Mouse (Mus musculus): ENCODE data around the gene Grin3b. TPM values are rescaled to one million over a fixed set of nuclear protein-coding genes. Genes with fewer than 3 reads are reported as not detected.

Gene Grin3b
- polyA plus RNA-seq, 1 experiment from 2014 or later, result 0.19 TPM

DNA sequence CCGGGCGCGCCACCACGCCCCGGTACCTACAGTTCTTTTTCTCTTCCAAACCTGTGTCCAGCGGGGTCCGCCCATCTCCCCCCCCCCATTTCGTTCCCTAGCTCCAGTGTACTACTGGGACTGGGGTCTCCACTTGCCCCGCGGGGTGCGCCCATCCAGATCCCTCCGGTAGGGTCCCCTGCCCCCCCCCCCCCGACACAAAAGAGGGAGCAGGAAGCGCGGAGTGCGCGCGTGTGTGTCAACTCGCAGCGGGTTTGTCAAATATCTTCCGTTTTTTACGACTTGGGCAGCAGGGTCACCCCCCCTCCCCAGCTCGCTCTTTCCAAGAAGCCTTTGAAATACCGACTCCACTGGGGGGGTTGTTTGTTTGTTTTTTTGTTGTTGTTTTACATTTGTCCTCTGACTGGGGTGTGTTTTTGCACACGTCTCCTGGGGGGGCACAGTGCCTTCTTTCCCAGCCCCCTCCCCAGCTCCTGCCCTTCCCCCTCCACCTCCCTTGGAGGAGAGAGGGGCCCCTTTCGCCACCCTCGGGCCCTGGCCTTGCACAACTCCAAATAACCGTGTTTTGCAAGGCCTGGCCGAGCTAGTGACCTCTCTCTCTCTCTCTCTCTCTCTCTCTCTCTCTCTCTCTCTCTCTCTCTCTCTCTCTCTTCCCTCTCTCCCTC is 42.4 kb upstream of the Grin3b start:
- H3K9me3 ChIP-seq (replicated peaks; ENCODE audit: control insufficient read depth, low read length), result no peaks in the 10 kb centered on the region
- peaks cover 6% of the 10 kb centered on the region for H3K27me3 ChIP-seq (ENCODE audit: control insufficient read depth, insufficient read depth, low read length)
- peak overlapping the region; percentile 90 for H3K4me2 ChIP-seq
- H3K36me3 ChIP-seq (ENCODE audit: control insufficient read depth, insufficient read depth, low read length), result peaks cover 10% of the 10 kb centered on the region; the same call in 1 of the 2 replicates
- H3K9ac ChIP-seq (ENCODE audit: low read depth, low read length), result peak overlapping the region; percentile 96
- ATAC-seq (replicated peaks; ENCODE audit: insufficient number of reproducible peaks, low FRiP score, low TSS enrichment), result no peak
- peak overlapping the region; percentile 98 for H3K4me3 ChIP-seq (ENCODE audit: low read depth, low read length)
- 0% methylated on average over 29 of the region's 29 CpGs for WGBS (ENCODE audit: insufficient replicate concordance)
- peaks cover 43% of the 10 kb centered on the region for H3K4me1 ChIP-seq (ENCODE audit: control insufficient read depth, insufficient read depth, low read length)
- H3K27ac ChIP-seq (ENCODE audit: low read depth, low read length), result peak overlapping the region; percentile 98

DNA sequence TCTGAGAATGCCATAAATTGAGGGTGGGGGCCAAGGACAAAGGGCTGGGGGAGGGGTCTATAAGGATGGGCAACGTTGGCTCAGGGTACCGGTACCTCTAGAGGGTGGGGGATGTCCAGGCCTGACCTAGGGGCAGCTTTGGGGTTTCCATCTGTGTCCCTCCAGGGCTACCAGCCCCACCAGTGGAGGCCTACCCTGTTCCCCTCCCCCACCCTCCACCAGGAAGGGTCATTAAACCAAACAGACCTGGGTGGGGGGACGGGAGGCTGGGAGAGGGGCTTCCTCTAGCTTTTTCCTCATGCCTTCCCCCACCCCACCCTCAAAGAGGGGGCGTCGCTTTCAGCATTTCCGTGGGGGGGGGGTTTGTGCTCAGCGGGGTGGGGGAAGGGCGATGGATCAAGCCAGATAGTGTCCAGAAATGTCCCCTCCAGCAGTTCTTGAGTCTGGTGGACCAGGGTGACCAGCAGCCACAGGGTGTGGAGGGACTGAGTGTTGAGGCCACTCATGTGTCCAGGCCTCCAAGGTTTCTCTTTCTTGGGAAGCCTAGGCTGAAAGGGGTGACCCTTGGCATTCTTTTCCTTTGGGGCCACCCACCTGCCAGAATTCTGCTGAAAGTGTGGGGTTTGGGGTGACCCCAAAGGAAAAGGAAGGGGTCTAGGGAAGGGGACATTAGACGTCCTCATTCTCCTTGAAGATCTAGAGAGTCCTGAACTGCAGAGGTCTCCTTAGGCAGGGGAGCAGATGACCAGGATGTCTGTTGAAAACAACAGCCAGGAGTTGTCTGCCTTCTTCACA is 41.4 kb upstream of the Grin3b start:
- peaks cover 52% of the 10 kb centered on the region for H3K4me1 ChIP-seq (ENCODE audit: control insufficient read depth, insufficient read depth, low read length)
- WGBS (ENCODE audit: insufficient replicate concordance), result 17% methylated on average over 9 of the region's 9 CpGs
- no peaks in the 10 kb centered on the region for H3K27me3 ChIP-seq (ENCODE audit: control insufficient read depth, insufficient read depth, low read length)

DNA sequence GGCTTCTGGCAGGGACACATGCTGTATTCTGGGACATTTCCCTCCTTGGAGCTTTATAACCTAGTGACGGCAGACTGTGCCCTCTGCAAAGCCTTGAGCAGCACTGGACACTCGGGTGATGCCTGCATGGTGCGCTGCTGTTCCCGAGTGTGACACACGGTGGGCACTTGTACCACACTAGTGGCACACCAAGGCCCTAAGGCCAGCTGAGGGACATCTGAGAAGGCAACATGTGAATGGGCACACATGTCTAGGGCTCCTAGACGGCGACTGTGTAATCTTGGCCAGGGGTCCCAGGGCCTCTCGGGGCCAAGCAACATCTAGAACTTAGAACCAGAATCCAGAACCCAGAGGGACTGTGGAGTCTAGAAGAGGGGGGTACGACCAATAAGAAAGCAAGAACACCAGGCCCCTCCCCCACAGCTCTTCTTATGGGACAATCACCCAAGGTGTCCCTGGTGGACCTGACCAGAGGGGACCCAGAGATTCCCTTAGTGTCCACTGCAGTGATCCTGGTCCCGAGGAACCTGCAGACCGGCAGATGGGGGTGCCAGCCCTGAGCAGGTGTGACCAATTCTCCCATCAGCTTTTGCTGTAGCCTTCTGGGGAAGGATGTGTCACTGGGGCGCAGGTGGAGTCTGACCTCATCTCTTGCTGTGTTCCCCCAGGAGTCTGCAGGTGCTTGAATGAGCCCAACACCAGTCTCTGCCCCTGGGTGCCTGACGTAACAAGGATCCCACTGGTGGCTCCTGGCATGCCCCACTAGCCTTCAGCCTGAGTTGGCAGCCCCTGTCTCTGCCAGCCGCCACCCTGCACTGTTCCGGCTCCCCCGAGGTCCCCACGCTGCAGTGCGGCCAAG is 40.3 kb upstream of the Grin3b start:
- H3K4me1 ChIP-seq (ENCODE audit: control insufficient read depth, insufficient read depth, low read length), result peaks cover 60% of the 10 kb centered on the region
- H3K4me3 ChIP-seq (ENCODE audit: low read depth, low read length), result no peak overlapping the region
- H3K27me3 ChIP-seq (ENCODE audit: control insufficient read depth, insufficient read depth, low read length), result no peaks in the 10 kb centered on the region
- 90% methylated on average over 18 of the region's 18 CpGs for WGBS (ENCODE audit: insufficient replicate concordance)
- H3K27ac ChIP-seq (ENCODE audit: low read depth, low read length), result no peak overlapping the region
- H3K9ac ChIP-seq (ENCODE audit: low read depth, low read length), result 0 out of 2 replicates have a peak overlapping the region, but pooled peaks have one; percentile 64
- ATAC-seq (replicated peaks; ENCODE audit: insufficient number of reproducible peaks, low FRiP score, low TSS enrichment), result no peak
- peak overlapping the region; percentile 90 for H3K4me2 ChIP-seq
- peaks cover 16% of the 10 kb centered on the region for H3K36me3 ChIP-seq (ENCODE audit: control insufficient read depth, insufficient read depth, low read length)
- H3K9me3 ChIP-seq (replicated peaks; ENCODE audit: control insufficient read depth, low read length), result no peaks in the 10 kb centered on the region

More for the DNA sequence above, 41.4 kb upstream of the Grin3b start:
- Histone ChIP-seq H3K4me3 (ENCODE audit: low read depth, low read length) (peak overlapping the region; percentile 98), H3K9ac (ENCODE audit: low read depth, low read length) (peak overlapping the region; percentile 64; the same call in 1 of the 2 replicates), H3K36me3 (ENCODE audit: control insufficient read depth, insufficient read depth, low read length) (peaks cover 16% of the 10 kb centered on the region), H3K9me3 (replicated peaks; ENCODE audit: control insufficient read depth, low read length) (no peaks in the 10 kb centered on the region), H3K27ac (ENCODE audit: low read depth, low read length) (peak overlapping the region; percentile 98), H3K4me2 (peak overlapping the region; percentile 90)
- ATAC-seq (replicated peaks; ENCODE audit: insufficient number of reproducible peaks, low FRiP score, low TSS enrichment), result no peak

DNA sequence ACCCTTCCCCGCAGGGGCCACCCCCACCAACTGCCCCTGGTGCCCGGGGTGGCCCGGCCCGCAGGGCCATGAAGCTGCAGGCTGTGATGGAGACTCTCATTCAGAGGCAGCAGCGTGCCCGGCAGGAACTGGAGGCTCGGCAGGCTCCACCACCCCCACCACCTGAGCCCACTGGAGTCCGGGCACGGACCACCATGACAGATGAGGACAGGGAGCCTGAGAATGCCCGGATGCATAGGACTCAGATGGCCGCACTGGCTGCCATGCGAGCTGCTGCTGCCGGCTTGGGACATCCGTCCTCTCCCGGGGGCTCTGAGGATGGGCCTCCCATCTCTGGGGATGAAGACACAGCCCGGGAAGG is 39.7 kb upstream of the Grin3b start:
- Histone ChIP-seq H3K9ac (ENCODE audit: low read depth, low read length) (no peak overlapping the region), H3K4me1 (ENCODE audit: control insufficient read depth, insufficient read depth, low read length) (peaks cover 58% of the 10 kb centered on the region), H3K27me3 (ENCODE audit: control insufficient read depth, insufficient read depth, low read length) (no peaks in the 10 kb centered on the region), H3K9me3 (replicated peaks; ENCODE audit: control insufficient read depth, low read length) (no peaks in the 10 kb centered on the region), H3K36me3 (ENCODE audit: control insufficient read depth, insufficient read depth, low read length) (peaks cover 16% of the 10 kb centered on the region), H3K4me3 (ENCODE audit: low read depth, low read length) (no peak overlapping the region), H3K27ac (ENCODE audit: low read depth, low read length) (no peak overlapping the region), H3K4me2 (no peak overlapping the region)
- no peak for ATAC-seq (replicated peaks; ENCODE audit: insufficient number of reproducible peaks, low FRiP score, low TSS enrichment)
- WGBS (ENCODE audit: insufficient replicate concordance), result 89% methylated on average over 16 of the region's 16 CpGs

DNA sequence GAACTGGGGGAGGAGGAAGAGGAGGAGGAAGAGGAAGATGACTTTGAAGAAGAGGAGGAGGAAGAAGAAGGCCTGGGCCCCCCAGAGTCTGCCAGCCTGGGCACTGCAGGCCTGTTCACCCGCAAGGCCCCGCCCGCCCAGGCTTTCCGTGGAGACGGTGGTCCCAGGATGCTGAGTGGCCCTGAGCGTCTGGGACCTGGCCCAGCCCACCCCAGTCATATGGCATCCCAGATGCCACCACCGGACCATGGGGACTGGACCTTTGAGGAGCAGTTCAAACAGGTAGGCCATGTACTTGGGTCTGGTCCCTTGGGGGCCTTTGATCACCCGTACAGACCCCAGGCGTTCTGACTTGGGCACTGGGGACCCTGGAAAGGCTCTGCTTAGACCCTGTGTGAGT is 38.7 kb upstream of the Grin3b start:
- 80% methylated on average over 9 of the region's 9 CpGs for WGBS (ENCODE audit: insufficient replicate concordance)
- peaks cover 62% of the 10 kb centered on the region for H3K4me1 ChIP-seq (ENCODE audit: control insufficient read depth, insufficient read depth, low read length)

DNA sequence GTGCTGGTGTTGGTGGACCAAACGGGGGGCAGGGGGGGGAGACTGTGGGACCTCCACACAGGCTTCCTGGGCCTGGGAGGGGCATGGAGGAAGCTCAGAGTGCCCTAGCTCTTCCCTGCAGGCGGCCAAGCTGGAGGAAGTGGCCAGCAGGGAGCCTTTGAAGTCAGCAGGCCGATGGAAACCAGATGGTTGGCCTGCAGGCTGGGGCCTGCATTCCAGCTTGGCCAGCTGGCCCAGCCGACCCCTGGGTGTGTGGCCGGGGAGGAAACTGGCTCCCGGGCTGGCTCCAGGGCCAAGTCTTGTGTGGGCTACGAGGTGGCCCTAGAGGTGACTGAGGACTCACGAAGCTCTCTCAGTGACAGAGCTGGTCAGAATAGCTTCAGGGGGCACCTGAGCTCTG is 37.8 kb upstream of the Grin3b start:
- 0 out of 2 replicates have a peak overlapping the region, but pooled peaks have one; percentile 15 for H3K4me3 ChIP-seq (ENCODE audit: low read depth, low read length)
- peaks cover 19% of the 10 kb centered on the region for H3K36me3 ChIP-seq (ENCODE audit: control insufficient read depth, insufficient read depth, low read length)
- peak overlapping the region; percentile 71 for H3K27ac ChIP-seq (ENCODE audit: low read depth, low read length)

More for the DNA sequence above, 38.7 kb upstream of the Grin3b start:
- H3K4me2 ChIP-seq, result no peak overlapping the region
- H3K27me3 ChIP-seq (ENCODE audit: control insufficient read depth, insufficient read depth, low read length), result no peaks in the 10 kb centered on the region
- no peaks in the 10 kb centered on the region for H3K9me3 ChIP-seq (replicated peaks; ENCODE audit: control insufficient read depth, low read length)
- ATAC-seq (replicated peaks; ENCODE audit: insufficient number of reproducible peaks, low FRiP score, low TSS enrichment), result no peak
- H3K9ac ChIP-seq (ENCODE audit: low read depth, low read length), result peak overlapping the region; percentile 52; the same call in 1 of the 2 replicates
- H3K4me3 ChIP-seq (ENCODE audit: low read depth, low read length), result no peak overlapping the region
- peaks cover 16% of the 10 kb centered on the region for H3K36me3 ChIP-seq (ENCODE audit: control insufficient read depth, insufficient read depth, low read length)
- H3K27ac ChIP-seq (ENCODE audit: low read depth, low read length), result no peak overlapping the region

DNA sequence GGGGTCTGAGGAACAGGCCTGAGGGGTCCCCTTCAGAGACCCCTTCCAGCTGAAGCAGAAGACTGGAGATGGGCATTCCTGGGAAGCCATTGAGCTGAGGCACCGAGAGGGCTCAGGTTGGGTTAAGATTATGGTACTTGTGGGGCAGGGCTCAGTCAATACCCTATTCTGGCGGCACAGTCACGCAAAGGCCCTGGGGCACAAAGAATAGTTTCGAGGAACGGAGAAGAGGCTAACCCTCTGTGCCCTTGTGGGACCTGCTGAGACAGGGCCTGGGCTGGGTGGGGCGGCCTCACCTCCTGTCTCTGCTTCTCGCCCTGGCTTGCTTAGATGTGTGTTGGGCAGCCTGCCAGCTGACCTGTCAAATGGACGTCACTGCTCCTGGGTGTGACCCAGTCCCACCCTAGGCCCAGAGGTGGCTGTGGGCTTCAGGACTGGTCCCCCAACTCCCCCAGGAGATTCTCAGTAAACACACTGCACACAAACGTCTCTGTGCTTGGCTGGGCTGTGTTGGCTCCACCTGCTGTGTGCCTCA is 37.3 kb upstream of the Grin3b start:
- H3K36me3 ChIP-seq (ENCODE audit: control insufficient read depth, insufficient read depth, low read length), result peaks cover 23% of the 10 kb centered on the region
- no peaks in the 10 kb centered on the region for H3K27me3 ChIP-seq (ENCODE audit: control insufficient read depth, insufficient read depth, low read length)
- ATAC-seq (replicated peaks; ENCODE audit: insufficient number of reproducible peaks, low FRiP score, low TSS enrichment), result no peak
- peak overlapping the region; percentile 5; the same call in 1 of the 2 replicates for H3K4me3 ChIP-seq (ENCODE audit: low read depth, low read length)
- 61% methylated on average over 9 of the region's 9 CpGs for WGBS (ENCODE audit: insufficient replicate concordance)
- peak overlapping the region; percentile 35 for H3K4me2 ChIP-seq
- no peaks in the 10 kb centered on the region for H3K9me3 ChIP-seq (replicated peaks; ENCODE audit: control insufficient read depth, low read length)
- H3K9ac ChIP-seq (ENCODE audit: low read depth, low read length), result peak overlapping the region; percentile 52; the same call in 1 of the 2 replicates
- peak overlapping the region; percentile 71 for H3K27ac ChIP-seq (ENCODE audit: low read depth, low read length)
- peaks cover 75% of the 10 kb centered on the region for H3K4me1 ChIP-seq (ENCODE audit: control insufficient read depth, insufficient read depth, low read length)

More for the DNA sequence above, 37.8 kb upstream of the Grin3b start:
- Histone ChIP-seq H3K27me3 (ENCODE audit: control insufficient read depth, insufficient read depth, low read length) (no peaks in the 10 kb centered on the region), H3K9ac (ENCODE audit: low read depth, low read length) (peak overlapping the region; percentile 52; the same call in 1 of the 2 replicates), H3K4me1 (ENCODE audit: control insufficient read depth, insufficient read depth, low read length) (peaks cover 71% of the 10 kb centered on the region), H3K9me3 (replicated peaks; ENCODE audit: control insufficient read depth, low read length) (no peaks in the 10 kb centered on the region), H3K4me2 (peak overlapping the region; percentile 35)
- ATAC-seq (replicated peaks; ENCODE audit: insufficient number of reproducible peaks, low FRiP score, low TSS enrichment), result no peak
- WGBS (ENCODE audit: insufficient replicate concordance), result 12% methylated on average over 8 of the region's 8 CpGs

DNA sequence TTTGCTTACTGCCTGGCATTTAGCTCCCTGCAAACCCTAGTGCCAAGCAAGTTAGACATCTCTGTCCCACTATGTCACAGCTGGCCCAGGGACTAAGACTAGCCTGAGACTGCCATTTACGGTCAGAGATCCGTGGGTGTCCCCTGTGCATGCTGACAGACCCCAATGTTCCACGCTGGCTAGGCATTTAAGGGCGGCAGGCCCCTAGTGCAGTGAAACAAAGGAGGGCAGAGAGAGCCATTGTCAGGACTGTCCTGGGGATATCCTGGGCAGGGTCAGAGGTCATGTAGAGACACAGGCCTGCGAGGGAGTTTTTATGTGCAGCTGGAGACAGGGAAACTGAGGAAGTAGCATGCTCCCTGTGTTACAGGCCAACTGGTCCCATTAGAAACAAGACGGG is 36.7 kb upstream of the Grin3b start:
- Histone ChIP-seq H3K4me3 (ENCODE audit: low read depth, low read length) (no peak overlapping the region), H3K9me3 (replicated peaks; ENCODE audit: control insufficient read depth, low read length) (no peaks in the 10 kb centered on the region), H3K4me2 (no peak overlapping the region), H3K9ac (ENCODE audit: low read depth, low read length) (no peak overlapping the region), H3K27ac (ENCODE audit: low read depth, low read length) (peak overlapping the region; percentile 41; the same call in 1 of the 2 replicates), H3K36me3 (ENCODE audit: control insufficient read depth, insufficient read depth, low read length) (peaks cover 23% of the 10 kb centered on the region), H3K4me1 (ENCODE audit: control insufficient read depth, insufficient read depth, low read length) (peaks cover 77% of the 10 kb centered on the region), H3K27me3 (ENCODE audit: control insufficient read depth, insufficient read depth, low read length) (no peaks in the 10 kb centered on the region)
- no peak for ATAC-seq (replicated peaks; ENCODE audit: insufficient number of reproducible peaks, low FRiP score, low TSS enrichment)
- 83% methylated on average over 6 of the region's 6 CpGs for WGBS (ENCODE audit: insufficient replicate concordance)
